Mouse (Mus musculus): ENCODE data around the gene Tm7sf3.
A peak's percentile ranks its signal among the peaks of the same experiment; 100 is the strongest.

Tm7sf3 gene

DNA sequence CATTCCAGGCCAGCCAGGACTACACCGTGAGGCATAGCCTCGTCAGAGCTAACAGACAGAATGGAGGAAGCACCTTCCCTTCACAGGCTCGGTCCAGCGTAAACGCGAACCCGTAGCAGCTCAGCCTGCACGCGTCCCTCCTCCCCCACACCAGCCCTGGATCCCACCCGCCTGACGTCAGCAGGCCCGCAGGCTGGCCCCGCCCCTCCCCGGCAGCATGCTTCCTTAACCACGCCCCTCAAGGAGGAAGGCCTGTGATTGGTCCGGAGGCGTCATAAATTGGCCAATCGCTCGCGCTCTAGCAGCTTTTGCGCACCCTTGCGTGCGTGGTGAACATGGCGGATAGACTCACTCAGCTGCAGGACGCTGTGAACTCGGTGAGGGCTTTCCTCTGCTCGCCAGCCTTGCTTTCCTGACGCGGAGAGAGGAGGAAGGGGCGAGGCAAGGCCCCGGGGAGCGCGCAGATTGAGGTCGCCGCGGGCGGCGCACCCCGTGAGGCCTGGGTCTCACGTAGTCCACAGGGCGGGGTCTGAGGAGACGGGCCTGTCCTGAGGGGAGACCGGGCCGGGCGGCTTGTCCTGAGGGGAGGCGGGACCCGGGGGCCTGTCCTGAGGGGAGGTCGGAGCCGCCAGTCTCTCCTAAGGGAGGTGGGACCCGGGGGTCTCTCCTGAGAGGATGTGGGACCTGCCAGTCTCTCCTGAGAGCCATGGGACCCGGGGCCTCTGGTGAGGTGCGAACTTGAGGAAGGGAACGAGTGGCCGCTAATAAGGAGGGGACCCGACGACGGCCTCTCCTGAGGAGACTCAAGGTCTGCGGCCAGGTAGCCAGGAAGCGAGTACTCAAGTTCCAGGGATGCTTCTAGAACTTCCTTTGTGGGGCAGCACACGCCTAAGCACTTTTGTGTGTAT, at the start of gene Tm7sf3, which contains the start of gene Med21:
TSS of gene Tm7sf3 (minus strand) at position 549 of the 908 bp plus-strand sequence.
TSS of gene Med21 (plus strand) at position 272 of the 908 bp plus-strand sequence.
- DNase-seq, result peak; percentile 98 to 99

DNA sequence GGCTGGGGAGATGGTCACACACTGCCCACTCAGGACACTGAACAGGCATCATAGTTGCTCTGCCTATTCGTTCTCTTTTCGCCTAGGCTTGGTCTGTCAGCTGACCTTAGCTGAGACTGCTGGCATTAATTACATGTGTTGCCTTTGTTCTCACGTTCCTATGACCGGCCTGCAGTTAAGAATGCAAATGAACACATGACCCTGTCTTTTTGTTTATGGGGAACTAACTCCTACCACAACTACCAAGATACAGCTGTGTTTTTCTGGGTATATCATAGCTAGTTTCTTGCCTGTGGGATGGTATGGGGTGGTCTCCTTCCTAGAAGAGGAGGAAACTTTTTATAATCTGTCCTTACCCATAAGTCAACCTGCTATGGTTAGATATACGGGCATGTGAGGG, 46.2 kb upstream of the Tm7sf3 start:
- no peak for DNase-seq

DNA sequence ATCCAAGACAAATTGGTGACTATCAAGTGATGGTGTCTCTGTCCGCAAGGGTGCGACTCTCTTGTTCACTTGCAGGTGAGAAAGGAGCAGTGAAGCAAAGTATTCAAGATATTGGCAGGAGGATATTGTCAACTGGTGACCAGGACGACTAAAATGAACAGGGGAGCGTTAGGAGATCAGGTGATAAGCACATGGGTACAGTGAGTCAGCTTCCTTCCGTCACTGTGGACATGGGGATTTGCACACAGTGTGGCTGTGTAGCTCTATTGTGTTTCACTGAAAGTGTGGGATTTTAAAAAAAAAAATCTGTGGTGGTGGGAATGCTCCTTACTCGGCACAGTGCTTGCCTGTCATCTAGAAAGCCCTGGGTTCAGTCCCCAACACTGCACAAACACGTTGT, 45.4 kb upstream of the Tm7sf3 start:
- no peak for DNase-seq

DNA sequence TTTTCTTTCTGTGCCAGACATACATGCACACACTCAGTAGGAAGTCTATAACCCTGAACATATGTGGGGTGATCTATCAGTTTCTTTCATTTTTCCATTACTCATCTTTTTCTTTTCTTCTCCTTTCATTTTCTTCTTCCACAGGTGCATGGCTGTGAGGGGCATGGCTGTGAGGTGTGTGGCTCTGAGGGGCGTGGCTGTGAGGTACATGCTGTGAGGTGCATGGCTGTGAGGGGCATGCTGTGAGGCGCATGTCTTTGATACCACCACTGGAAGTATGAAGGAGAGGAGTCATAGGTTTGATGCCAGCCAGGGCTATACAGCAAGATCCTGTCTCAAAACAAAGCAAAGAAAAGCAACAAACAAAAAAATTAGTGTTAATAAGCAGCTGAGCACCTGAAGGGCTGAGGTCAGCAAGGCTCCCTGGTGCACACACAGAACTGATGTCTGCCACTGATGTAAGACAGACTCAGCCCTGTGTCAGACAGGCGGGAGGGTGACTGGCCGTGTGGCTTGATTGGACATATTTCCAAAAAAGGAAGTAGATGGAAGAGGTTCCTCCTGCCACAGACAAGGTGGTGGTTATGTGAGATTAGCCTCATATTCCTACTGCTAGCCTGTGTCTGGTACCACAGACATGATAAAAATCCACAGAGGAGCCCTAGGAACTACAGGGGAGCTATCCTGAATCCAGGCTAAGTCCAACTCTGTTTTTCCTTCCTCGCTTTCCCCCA, 44.0 kb upstream of the Tm7sf3 start:
- no peak for DNase-seq

DNA sequence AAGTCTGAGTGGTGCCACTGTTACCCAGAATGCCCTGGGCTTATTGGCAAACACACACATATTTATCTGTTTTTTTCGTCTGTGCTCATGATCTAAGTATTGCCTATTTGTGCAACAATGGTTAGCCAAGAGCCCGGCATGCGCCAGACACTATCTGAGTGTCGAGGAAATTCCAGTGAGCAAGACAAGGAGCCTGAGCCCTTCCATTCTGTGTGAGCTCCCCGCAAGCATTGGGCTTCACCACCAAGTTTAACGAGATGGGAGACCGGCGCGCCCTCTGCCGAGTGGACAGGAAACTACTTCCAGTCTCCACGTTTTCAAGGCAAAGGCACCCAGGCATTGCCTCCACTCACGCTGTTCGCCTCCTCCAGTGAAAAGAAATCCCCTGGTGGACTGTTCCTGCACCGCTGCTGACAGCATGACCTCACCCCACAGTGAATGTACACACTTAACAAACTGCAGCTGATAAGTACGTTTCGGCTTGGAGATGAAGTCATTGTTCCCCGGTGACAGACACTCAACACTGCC, 43.2 kb upstream of the Tm7sf3 start:
- peak in 1 of 2 experiments; percentile 20 for DNase-seq

DNA sequence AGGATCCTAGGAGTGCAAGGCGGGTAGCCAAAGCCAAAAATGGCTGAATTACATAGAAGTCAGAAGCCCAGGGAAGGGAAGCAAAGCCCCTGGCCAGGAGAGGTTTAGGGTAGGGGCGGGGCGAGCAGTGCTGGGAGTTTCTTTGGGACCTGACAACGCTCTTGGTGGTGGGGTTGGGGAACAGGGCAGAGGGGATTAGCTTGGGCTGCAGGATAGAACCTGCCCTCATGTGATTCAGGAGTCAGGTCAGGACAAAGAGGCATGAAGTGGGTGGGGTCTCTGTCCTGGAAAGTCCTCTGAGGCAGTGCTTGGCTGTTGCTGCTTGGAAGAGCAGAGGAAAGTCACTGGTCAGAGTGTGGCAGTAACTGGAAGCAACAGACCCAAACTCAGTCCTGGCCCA, 41.3 kb upstream of the Tm7sf3 start:
- DNase-seq, result no peak

DNA sequence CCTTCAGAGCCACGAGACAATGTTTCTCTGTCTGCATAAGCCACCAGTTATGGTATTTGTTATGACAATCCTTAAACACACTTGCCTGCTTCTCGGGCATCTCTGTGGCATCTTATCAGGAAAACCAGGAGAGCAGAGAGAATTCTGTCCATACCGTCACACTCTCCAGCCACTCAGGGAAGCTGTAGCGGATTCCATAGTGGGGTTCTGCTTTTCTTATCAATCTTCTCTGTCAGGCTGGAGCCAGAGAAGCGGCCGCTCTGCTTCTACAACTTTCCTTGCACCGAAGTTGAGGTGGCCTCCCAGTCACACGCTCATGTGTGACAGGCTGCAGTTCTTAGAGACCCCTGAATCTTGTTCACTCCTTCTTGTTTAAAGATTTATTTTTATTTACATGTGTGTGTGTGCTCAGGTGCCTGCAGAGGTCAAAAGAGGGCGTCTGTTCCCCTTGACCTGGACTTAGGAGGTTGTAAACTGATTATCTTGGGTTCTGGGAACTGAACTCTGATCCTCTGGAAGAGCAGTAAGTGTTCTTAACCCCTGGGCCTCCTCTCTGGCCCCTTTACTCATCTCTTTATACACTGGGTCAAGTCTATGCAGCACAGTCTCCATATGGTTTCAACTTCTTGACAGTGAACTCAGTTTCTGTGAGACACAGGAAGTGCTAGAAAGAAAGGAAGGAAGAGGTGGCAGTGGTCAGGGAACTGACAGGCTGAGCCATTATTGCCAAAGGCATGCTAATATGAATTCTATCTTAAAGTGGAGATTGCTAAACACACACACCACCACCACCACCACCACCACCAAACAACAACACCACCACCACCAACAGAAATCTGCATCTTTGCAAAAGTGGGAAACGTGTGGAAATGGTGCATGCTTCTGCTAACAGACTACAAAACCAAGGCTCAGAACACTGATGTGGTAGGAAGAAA, 35.8 kb upstream of the Tm7sf3 start:
- DNase-seq, result no peak

DNA sequence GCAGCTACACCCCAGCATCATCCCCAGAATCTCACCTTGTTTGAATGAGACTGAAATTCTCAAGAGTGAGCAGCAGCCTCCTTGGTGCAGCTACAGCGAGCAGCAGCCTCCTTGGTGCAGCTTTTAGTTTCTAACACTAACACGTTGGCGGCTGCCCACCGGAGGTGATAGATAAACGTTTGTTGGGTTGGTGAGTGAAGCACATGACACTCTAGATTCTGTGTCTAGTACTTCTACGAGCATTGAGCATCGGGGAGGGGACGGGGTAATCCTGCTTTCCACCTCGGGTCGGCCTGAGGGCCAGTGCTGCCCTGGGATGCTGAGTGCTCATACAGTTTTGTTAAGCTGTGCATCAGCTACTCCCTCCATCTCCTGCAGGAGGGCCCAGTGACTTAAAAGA, 34.3 kb upstream of the Tm7sf3 start:
- no peak for DNase-seq

DNA sequence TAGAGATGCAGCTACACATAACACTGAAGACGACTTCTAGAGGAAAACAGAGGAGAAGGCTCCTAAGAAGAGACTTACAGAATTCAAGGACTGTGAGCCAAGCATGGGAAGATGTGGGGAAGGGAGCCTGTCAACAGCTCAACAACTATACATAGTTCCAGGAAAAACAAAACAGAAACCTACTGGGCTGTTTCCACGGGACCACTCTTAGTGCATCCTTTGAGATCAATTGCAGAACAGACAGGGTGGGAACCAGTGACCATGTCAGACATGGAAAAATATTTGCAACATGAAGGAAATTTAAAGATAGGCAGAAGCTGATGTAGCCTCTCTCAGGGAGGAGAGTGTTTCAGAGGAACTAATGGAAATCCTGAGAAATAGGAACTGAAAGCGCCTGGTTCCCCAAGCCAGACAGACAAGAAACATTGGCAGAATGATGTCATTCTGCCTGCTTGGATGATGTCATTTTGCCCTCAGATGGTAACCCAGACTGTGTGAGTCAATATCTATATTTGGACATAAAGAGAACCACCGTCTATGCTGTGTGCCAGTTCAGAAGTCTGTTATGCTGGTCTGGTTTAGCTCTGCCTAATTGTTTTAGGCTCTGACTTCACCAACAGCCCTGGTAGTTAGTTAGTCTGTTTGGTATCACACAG, 32.4 kb upstream of the Tm7sf3 start:
- no peak for DNase-seq

DNA sequence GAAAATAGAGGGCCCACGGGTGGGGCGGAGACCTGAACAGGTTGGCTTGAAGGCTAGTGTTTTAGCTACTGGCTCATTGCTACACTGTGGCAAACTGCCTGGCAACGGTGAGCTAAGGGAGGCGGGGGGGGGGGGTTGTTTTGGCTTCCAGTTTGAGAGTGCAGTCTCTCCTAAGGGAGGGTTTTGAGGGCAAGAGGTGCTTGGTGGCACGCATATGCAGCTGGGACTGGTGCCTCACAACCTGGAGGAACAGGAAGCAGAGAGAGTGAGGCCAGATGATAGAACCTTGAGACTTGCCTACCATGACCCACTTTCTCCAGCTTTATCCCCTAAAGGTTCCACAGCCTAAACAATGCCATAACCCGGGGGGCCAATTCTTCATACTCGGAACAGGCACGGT, 31.8 kb upstream of the Tm7sf3 start:
- DNase-seq, result no peak

DNA sequence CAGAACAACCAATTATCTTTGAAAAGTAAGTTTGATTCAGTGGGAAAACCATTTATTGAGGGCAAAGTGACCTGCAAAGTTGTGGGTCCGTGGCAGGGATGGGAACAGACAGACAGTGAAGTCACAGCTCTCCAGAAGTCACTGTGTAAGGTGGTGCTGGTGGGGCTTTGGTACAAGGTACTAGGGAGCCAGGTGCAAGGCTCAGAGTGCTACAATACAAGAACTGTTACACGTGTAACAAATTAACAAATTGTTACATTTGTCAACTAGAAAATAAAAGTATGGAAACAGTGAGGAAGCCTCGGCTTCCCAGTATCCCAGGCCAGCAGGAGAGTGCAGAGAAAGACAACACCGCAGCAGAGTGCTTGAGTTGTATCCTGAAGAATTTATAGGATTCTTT, 31.1 kb upstream of the Tm7sf3 start:
- DNase-seq, result no peak

DNA sequence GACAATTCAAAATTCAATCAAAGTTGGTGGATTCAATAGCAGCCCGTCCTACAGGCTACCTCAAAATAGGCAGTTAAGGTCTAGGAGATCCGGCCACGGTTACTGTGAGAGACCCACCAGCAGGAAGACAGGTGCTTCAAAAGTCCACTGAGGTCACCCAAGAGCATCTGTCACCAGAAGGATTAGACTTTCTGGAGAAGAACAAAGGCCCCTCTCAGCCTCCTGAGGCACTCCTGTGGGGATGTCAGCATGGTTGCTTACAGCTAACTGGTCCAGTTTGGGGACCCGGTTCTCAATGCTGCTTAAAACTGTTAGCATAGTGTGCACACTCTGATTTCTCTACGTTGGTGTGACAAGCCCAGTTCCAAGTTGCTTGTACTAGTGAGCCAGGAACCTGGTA, 29.5 kb upstream of the Tm7sf3 start:
- DNase-seq, result no peak

DNA sequence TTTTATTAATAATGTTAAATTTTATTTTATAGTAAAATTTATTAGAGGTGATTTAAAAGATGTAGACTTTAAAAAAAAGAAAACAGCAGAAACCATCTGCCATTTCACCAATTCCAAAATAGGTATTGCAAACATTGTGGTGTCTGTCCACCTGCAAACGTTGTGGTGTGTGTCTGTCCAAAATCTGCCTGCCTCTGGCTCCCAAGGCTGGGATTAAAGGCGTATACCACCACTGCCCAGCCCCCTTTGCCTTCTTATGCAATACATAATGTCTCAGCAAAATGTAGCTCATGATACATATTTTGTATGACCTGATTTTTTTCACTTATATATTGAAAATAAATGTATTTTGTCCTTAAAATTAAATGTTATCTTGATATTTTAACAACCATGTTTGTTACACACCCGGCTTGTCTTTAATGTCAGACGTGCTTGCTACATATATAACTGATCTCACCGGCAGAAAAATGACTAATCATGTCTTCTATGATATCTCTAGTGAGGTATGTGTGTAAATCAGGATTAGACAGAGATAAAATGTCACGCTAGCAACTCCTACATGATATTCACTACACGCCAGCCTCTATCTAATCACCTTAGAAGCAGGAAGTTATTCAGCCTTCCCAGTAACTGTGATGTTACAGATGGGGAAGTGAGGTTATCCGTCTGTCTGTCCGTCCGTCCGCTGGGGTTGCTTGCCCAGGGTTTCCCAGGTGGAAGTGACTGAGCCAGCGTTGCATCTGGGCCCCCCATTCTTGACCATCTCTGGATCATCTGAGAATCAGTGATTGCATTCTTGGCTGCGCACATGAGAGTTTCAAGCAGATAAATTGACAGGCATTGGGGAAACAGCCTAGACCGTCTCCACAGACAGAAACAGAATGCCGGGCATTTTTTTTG, 28.6 kb upstream of the Tm7sf3 start:
- DNase-seq, result no peak

DNA sequence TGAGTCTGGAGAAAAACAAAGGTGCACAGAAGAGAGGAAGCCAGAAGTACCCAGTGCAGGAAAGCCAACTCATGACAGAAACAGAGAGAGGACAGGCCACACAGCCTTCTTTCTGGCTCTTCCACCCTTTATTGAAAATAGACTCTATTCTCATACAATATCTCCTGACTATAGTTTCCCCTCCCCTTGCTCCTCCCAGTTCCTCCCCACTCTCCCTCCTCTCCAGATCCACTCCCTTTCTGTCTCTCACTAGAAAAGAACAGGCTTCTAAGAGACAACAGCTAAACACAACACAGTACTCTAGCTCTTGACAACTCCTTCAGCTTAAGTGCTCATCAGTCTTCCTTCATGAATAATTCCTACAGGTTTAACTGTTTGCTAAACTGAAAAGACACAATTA, 26.0 kb upstream of the Tm7sf3 start:
- no peak for DNase-seq

DNA sequence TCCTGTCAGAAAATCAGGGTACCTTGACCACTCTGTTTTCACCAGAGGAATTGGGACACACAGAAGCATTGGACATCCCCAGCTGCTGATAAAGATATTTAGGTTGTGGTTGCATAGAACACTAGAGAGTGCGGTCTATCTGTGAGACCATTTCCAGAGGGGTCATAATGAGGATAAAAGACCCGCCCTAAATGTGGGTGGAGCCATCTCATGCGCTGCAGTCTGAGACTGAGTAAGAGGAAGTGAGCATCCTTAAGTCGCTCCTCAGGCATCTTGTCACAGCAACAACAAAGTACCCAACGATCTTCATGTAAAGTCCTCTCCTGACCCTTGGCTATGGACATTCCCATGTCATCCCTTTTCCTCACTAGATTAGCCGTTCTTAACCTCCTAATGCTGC, 24.2 kb upstream of the Tm7sf3 start:
- DNase-seq, result no peak

DNA sequence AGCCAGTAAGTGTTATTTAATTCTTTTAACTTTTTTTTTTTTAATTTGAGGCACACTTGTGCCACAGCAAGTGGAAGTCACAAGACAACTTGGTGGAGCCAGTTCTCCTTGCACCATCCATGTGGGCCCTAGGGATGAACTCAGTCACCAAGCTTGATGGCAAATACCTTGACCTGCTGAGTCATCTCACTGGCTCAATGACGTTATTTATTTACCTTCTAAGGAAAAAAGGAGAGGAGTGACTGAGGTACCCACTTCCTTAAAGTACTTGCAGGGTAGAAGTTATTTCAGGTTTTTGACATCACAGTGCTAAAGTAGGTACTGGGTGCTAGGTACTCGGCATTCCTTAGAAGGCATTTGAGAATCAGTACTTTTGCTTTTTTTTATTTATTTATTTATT, 22.8 kb upstream of the Tm7sf3 start:
- no peak for DNase-seq

DNA sequence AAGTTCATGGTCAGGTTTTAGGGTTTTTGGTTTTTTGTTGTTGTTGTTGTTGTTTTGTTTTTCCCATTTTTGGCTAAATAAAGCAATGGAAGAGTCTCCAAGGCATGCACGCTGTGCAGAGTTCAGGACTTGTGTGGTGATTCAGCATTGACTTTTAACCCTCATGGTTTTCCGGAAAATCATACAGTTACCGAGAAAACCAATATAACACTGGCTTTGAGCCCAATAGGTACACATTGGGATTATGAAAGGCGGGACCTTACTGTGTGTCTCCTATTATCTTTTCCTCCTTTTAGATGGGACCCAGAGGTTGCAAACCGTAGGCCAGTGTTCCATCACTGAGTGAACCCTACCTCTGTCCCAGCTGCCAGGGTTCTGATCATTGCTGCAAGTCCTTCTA, 22.3 kb upstream of the Tm7sf3 start:
- DNase-seq, result no peak

DNA sequence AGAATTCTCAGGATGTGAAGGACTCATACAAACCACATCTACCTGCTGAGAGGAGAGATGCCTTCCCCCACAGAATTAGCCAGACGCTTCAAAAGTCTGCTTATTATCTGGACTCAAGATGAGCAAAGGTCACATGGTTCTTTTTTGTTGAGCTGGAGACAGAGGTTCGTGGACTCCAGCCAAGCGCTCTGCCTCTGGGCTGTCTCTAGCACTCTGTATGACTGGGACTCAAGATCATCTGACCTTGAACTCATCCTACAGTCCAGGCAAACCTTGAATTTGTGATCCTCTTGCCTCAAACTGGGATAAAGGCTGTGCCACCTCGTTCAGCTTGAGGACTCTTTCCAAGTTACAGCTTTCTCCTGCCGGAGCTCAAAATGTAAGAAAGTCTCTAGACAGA, 21.5 kb upstream of the Tm7sf3 start:
- no peak for DNase-seq

DNA sequence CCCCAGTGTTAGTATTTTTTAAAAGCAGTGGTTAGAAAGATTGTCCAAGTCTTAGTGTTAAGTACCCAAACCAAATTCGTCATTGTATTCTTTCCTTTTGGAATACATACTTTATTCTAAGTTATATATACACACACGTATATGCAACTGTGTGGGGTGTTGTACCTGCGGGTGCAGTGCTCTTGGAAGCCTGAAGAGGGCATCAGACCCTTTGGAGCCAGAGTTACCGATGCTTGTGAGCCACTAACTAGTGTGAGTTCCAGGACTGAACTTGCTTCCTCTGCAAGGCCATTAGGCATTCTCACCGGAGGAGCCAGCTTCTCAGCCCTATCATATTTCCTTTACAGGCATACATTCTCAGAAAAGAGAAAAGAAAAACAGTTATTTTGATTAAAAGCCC, 20.1 kb upstream of the Tm7sf3 start:
- peak; percentile 33 to 55 for DNase-seq

DNA sequence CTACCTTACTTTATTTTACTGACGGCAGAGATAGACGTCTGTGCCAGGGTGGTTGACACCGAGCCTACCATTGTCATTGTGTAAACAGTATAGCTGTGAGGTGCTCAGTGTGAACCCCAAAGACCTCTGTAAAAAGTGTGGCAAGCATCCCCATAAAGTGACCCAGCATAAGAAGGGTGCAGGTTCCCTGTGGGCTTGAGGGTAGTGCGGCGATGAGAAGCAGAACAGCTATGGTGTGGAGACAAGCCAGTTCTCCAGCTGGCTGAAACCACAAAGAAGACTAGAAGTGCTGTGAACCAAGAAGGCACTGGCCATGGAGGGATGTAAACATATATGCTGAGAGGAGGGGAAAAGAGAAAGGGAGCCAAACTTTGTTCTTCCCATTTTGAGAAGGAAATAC, 19.0 kb upstream of the Tm7sf3 start:
- DNase-seq, result no peak

DNA sequence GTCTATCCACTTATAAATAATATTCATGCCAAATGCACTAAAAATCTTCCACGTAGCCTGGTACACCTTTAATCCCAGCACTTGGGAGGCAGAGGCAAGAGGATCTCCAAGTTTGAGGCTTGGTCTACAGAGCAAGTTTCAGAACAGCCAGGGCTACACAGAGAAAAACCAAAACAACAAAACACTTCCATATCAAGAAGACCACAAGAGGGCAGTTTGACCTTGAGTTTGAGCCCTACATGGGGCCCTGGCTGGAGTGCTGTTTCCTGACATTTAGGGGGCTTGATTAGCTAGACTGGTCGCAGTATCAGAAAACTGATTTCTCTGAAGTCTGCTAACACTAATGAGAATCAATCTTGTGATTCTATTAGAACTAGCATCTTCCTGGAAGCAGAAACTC, 18.0 kb upstream of the Tm7sf3 start:
- no peak for DNase-seq

Measured in cerebellum, postnatal 25 days (tissue).